In the genomic region with DNA sequence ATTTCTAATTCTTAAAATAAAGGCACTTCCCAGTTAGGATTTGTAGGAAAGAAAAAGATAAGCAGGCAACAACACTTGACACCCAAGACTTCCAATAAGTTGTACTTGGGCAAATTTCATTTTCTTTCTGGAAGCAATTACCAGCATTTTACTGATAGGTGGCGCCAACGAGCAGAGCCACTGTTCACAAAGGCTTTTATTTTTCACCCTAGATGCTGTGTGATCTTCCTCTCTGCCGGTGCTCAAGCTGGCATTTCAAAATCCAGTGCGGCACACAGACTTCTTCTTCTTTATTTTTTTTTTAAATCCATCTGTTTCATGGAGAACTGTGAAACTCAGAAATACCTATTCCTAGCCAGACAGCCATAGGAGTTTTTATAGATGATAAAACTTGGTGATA, we compare ENCODE assay signal across 9 mouse cellular contexts.
DNase-seq lines count a peak whose midpoint lies in the region; ATAC-seq and TF ChIP-seq lines count a peak whose summit lies in the region.
"Had no signal": no experiment of that assay in that cellular context is flagged by ENCODE, and none has a peak within 500 bp of the region (broad histone marks: within the 10 kb centered on the region; RNA-seq: fewer than 3 reads in every experiment).

No protein-coding gene starts in this region.

- H3K27me3 ChIP-seq in heart, postnatal 0 days (ENCODE audit: control insufficient read depth, insufficient read depth, low read length), result no peaks in the 10 kb centered on the region
- H3K27me3 ChIP-seq in heart, embryonic 12.5 days (replicated peaks), result no peaks in the 10 kb centered on the region
- no peaks in the 10 kb centered on the region for H3K27me3 ChIP-seq in embryonic facial prominence, embryonic 11.5 days (ENCODE audit: control insufficient read depth, insufficient read depth, low read length)
- H3K27me3 ChIP-seq: limb, embryonic 13.5 days had no signal

- no peak for ATAC-seq in heart, postnatal 0 days (ENCODE audit: insufficient read depth, low read depth)
- ATAC-seq in heart, embryonic 12.5 days (ENCODE audit: insufficient number of reproducible peaks, low FRiP score), result no peak
- ATAC-seq in embryonic facial prominence, embryonic 11.5 days (replicated peaks; ENCODE audit: insufficient number of reproducible peaks, low FRiP score, low TSS enrichment, low read depth), result no peak

- no peaks in the 10 kb centered on the region for H3K4me1 ChIP-seq in heart, postnatal 0 days (ENCODE audit: control insufficient read depth, insufficient read depth)
- no peaks in the 10 kb centered on the region for H3K4me1 ChIP-seq in heart, embryonic 12.5 days (replicated peaks)
- no peaks in the 10 kb centered on the region for H3K4me1 ChIP-seq in embryonic facial prominence, embryonic 11.5 days (ENCODE audit: control insufficient read depth, insufficient read depth, low read length)
- H3K4me1 ChIP-seq: limb, embryonic 13.5 days had no signal

- H3K27ac ChIP-seq in heart, postnatal 0 days (ENCODE audit: low read depth), result no peak overlapping the region
- H3K27ac ChIP-seq in heart, embryonic 12.5 days (ENCODE audit: poor library complexity, severe bottlenecking), result no peak overlapping the region
- H3K27ac ChIP-seq in embryonic facial prominence, embryonic 11.5 days (replicated peaks; ENCODE audit: low read depth, low read length), result no peak overlapping the region
- H3K27ac ChIP-seq: limb, embryonic 13.5 days had no signal

- H3K9ac ChIP-seq in heart, postnatal 0 days (replicated peaks; ENCODE audit: low read depth, low read length), result no peak overlapping the region
- H3K9ac ChIP-seq in heart, embryonic 12.5 days, result no peak overlapping the region
- no peak overlapping the region for H3K9ac ChIP-seq in embryonic facial prominence, embryonic 11.5 days (replicated peaks; ENCODE audit: low read length)
- H3K9ac ChIP-seq: limb, embryonic 13.5 days had no signal

- TF ChIP-seq EP300 in heart, postnatal 0 days (IDR thresholded peaks at IDR 0.05; ENCODE audit: low read depth), result no peak

- H3K9me3 ChIP-seq in heart, postnatal 0 days (replicated peaks; ENCODE audit: control insufficient read depth, low read length), result no peaks in the 10 kb centered on the region
- H3K9me3 ChIP-seq in heart, embryonic 12.5 days (replicated peaks), result no peaks in the 10 kb centered on the region
- H3K9me3 ChIP-seq in embryonic facial prominence, embryonic 11.5 days (replicated peaks; ENCODE audit: control insufficient read depth, low read length), result no peaks in the 10 kb centered on the region
- H3K9me3 ChIP-seq: limb, embryonic 13.5 days had no signal

- H3K4me2 ChIP-seq in heart, postnatal 0 days (ENCODE audit: low read depth, low read length), result no peak overlapping the region
- H3K4me2 ChIP-seq in heart, embryonic 12.5 days, result no peak overlapping the region
- H3K4me2 ChIP-seq in embryonic facial prominence, embryonic 11.5 days (ENCODE audit: low read depth, low read length), result no peak overlapping the region
- H3K4me2 ChIP-seq: limb, embryonic 13.5 days had no signal

- TF ChIP-seq CTCF in heart, postnatal 0 days (IDR thresholded peaks at IDR 0.05; ENCODE audit: low read depth), result peak; percentile 81

- 14% methylated on average over 4 of the region's 4 CpGs for WGBS in heart, postnatal 0 days
- WGBS in heart, embryonic 12.5 days, result 26% methylated on average over 4 of the region's 4 CpGs
- 15% methylated on average over 4 of the region's 4 CpGs for WGBS in embryonic facial prominence, embryonic 11.5 days

- H3K36me3 ChIP-seq in heart, postnatal 0 days (replicated peaks; ENCODE audit: control insufficient read depth, insufficient read depth, low read length), result no peaks in the 10 kb centered on the region
- H3K36me3 ChIP-seq in heart, embryonic 12.5 days, result no peaks in the 10 kb centered on the region
- no peaks in the 10 kb centered on the region for H3K36me3 ChIP-seq in embryonic facial prominence, embryonic 11.5 days (replicated peaks; ENCODE audit: control insufficient read depth, insufficient read depth, low read depth, low read length)
- H3K36me3 ChIP-seq: limb, embryonic 13.5 days had no signal

- DNase-seq in heart, postnatal 0 days (ENCODE audit: low spot score), result peak; percentile 51
- DNase-seq in CD4-positive helper T cell, adult 2 months (ENCODE audit: low read depth, low spot score), result peak; percentile 28
- peak; percentile 48 for DNase-seq in adrenal gland, postnatal 25 days
- peak; percentile 73 for DNase-seq in embryonic facial prominence, embryonic 11.5 days (ENCODE audit: low spot score)
- DNase-seq in layer of hippocampus, adult 11-12 months (ENCODE audit: low spot score), result peak; percentile 72
- DNase-seq in lung, postnatal 25 days (ENCODE audit: low spot score), result peak; percentile 60
- DNase-seq in thymus, postnatal 25 days, result peak; percentile 45

- H3K4me3 ChIP-seq in heart, postnatal 0 days (ENCODE audit: low read depth, low read length), result no peak overlapping the region
- H3K4me3 ChIP-seq in heart, embryonic 12.5 days, result no peak overlapping the region
- H3K4me3 ChIP-seq in embryonic facial prominence, embryonic 11.5 days (ENCODE audit: low read depth, low read length), result no peak overlapping the region
- H3K4me3 ChIP-seq: limb, embryonic 13.5 days had no signal
